Mouse (Mus musculus) lung, adult 18-20 months (tissue): Measurements from ENCODE around the gene Cycs.
A peak's percentile ranks its signal among the peaks of the same experiment; 100 is the strongest.

Experiments used
- DNase-seq, 2 experiments: peaks; one replicate each; pipeline ENCODE4 v3.0.0; 2022; ENCODE audit warnings: mixed read lengths in 2 of 2

The Cycs gene

GRCm38 (mm10) chr6:50542535-50542934 lies 23.8 kb downstream of the Cycs start:
- DNase-seq, result no peak

- DNase-seq, result no peak
Measured at GRCm38 (mm10) chr6:50539641-50540040, 26.7 kb downstream of the Cycs start.

GRCm38 (mm10) chr6:50536461-50536892 lies 29.9 kb downstream of the Cycs start:
- DNase-seq, result peak; percentile 41 to 58

GRCm38 (mm10) chr6:50535346-50535745 lies 31.0 kb downstream of the Cycs start:
- DNase-seq, result no peak

GRCm38 (mm10) chr6:50531920-50532319 lies 34.4 kb downstream of the Cycs start:
- no peak for DNase-seq

- DNase-seq, result no peak
Measured at GRCm38 (mm10) chr6:50531003-50531402, 35.3 kb downstream of the Cycs start.

- no peak for DNase-seq
Measured at GRCm38 (mm10) chr6:50529194-50529593, 37.1 kb downstream of the Cycs start.

- no peak for DNase-seq
Measured at GRCm38 (mm10) chr6:50527416-50527815, 38.9 kb downstream of the Cycs start.

- peak; percentile 33 to 62 for DNase-seq
Measured at GRCm38 (mm10) chr6:50526597-50527024, 39.7 kb downstream of the Cycs start.

GRCm38 (mm10) chr6:50525846-50526245 lies 40.5 kb downstream of the Cycs start:
- no peak for DNase-seq

GRCm38 (mm10) chr6:50524261-50524896 lies 42.0 kb downstream of the Cycs start:
- no peak for DNase-seq

GRCm38 (mm10) chr6:50522772-50523171 lies 43.6 kb downstream of the Cycs start:
- DNase-seq, result no peak

- no peak for DNase-seq
Measured at GRCm38 (mm10) chr6:50521532-50522135, 44.7 kb downstream of the Cycs start.

- no peak for DNase-seq
Measured at GRCm38 (mm10) chr6:50520139-50520538, 46.2 kb downstream of the Cycs start.

GRCm38 (mm10) chr6:50518371-50518770 lies 48.0 kb downstream of the Cycs start:
- no peak for DNase-seq
